Mouse (Mus musculus) stomach, embryonic 15.5 days (tissue): ENCODE results near the gene Zfp770. TPM values are rescaled to one million over a fixed set of nuclear protein-coding genes. Genes with fewer than 3 reads are reported as not detected.
"Not testable (repeated sequence)": the region's sequence is repeated elsewhere in the genome, so short reads cannot be mapped to it uniquely, and the experiment has no call there.

Source experiments
- ATAC-seq: fragments of 200-750 bp; cut with Nextera tagmentation; 2 replicates; pipeline ENCODE4 v1.8.0; 2017; ENCODE audit warnings: low read depth, moderate number of reproducible peaks, moderate TSS enrichment; ENCODE audit not compliant: insufficient read depth, low FRiP score
- H3K27ac ChIP-seq: fragments of 300-500 bp; sonication (generic); 2 replicates; pipeline ENCODE4 v1.5.1; 2015; ENCODE audit warnings: mild to moderate bottlenecking, inconsistent platforms
- H3K27me3 ChIP-seq: fragments of 300-500 bp; sonication (generic); replicated peaks from 2 replicates; pipeline ENCODE4 v1.6.1; 2015; ENCODE audit warnings: inconsistent platforms
- H3K36me3 ChIP-seq: fragments of 300-500 bp; sonication (generic); 2 replicates; pipeline ENCODE4 v1.6.1; 2015; ENCODE audit warnings: inconsistent platforms
- H3K4me1 ChIP-seq: fragments of 300-500 bp; sonication (generic); 2 replicates; pipeline ENCODE4 v1.6.1; 2015; ENCODE audit warnings: inconsistent platforms
- H3K4me2 ChIP-seq: fragments of 300-500 bp; sonication (generic); 2 replicates; pipeline ENCODE4 v1.6.1; 2015; ENCODE audit warnings: mild to moderate bottlenecking, inconsistent platforms
- H3K4me3 ChIP-seq: fragments of 300-500 bp; sonication (generic); replicated peaks from 2 replicates; pipeline ENCODE4 v1.5.1; 2015; ENCODE audit warnings: inconsistent platforms
- H3K9ac ChIP-seq: fragments of 300-500 bp; sonication (generic); 2 replicates; pipeline ENCODE4 v1.6.1; 2015; ENCODE audit warnings: inconsistent platforms
- H3K9me3 ChIP-seq: fragments of 300-500 bp; sonication (generic); 2 replicates; pipeline ENCODE4 v1.6.1; 2016; ENCODE audit warnings: inconsistent platforms
- WGBS: fragments of 180-500 bp; shearing (Covaris S2); methylation state at CpG from one replicate; pipeline ENCODE4 v1.1.7; 2015; 5-methylcytosine and 5-hydroxymethylcytosine counted together
- polyA plus RNA-seq: library from polyadenylated mRNA; unstranded; fragments of >200 nt; fragmentation: Nextera tagmentation; extraction: Ambion mirVana; gene quantifications from 2 replicates; pipeline ENCODE4 v1.2.1, GENCODE M21; 2015

Gene Zfp770
- polyA plus RNA-seq, result 4.0 and 4.4 TPM in 2 replicates

- Histone ChIP-seq H3K9me3 (no peaks in the 10 kb centered on the region), H3K27ac (peak within 1 kb of the TSS; percentile 67; the same call in 1 of the 2 replicates), H3K27me3 (no peaks in the 10 kb centered on the region), H3K4me1 (peaks cover 7% of the 10 kb centered on the region; the same call in 1 of the 2 replicates), H3K4me3 (peak within 1 kb of the TSS; percentile 90), H3K36me3 (peaks cover 6% of the 10 kb centered on the region), H3K9ac (peak within 1 kb of the TSS; percentile 67), H3K4me2 (peak within 1 kb of the TSS; percentile 66)
- 1% methylated on average over 36 of the region's 36 CpGs for WGBS
- peak; percentile 84 for ATAC-seq
Measured at GRCm38 (mm10) chr2:114200932-114201559, at the start of gene Zfp770. Gene Zfp770, minus strand, starts transcription at chr2:114201469.

- ATAC-seq, result no peak
Measured at GRCm38 (mm10) chr2:114249440-114249839, 48.2 kb upstream of the Zfp770 start.

GRCm38 (mm10) chr2:114237639-114238038, 36.4 kb upstream of the Zfp770 start:
- no peak for ATAC-seq
- Histone ChIP-seq H3K27me3 (no peaks in the 10 kb centered on the region), H3K9me3 (no peaks in the 10 kb centered on the region), H3K27ac (no peak overlapping the region), H3K4me2 (no peak overlapping the region), H3K9ac (no peak overlapping the region), H3K4me1 (no peaks in the 10 kb centered on the region), H3K36me3 (no peaks in the 10 kb centered on the region), H3K4me3 (no peak overlapping the region)
- WGBS, result 15% methylated on average over 4 of the region's 4 CpGs

More at GRCm38 (mm10) chr2:114249440-114249839, 48.2 kb upstream of the Zfp770 start:
- 44% methylated on average over 6 of the region's 6 CpGs for whole genome bisulfite sequencing
- Histone ChIP-seq H3K9me3 (no peaks in the 10 kb centered on the region), H3K27me3 (no peaks in the 10 kb centered on the region), H3K9ac (no peak overlapping the region), H3K27ac (no peak overlapping the region), H3K36me3 (no peaks in the 10 kb centered on the region), H3K4me1 (no peaks in the 10 kb centered on the region), H3K4me3 (no peak overlapping the region), H3K4me2 (no peak overlapping the region)

DNA sequence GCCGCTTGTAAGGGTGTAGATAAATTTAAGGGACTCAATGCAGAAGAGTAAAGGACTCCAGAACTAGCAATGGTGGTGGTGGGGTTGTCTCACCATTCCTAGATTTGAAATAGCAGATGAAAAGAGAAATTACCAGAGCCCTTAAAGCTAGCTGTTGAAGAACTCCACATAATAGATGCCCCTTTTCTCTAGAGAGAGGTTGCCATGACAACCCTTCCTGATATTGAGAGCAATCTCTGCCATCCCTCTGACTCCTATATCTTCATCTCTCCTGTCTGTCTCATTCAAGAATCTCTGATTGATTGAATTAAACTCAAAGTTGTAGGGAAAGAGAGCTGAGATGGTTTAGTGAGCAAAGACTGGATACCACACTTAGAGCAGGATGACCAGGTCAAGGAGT, 35.3 kb upstream of the Zfp770 start:
- no peak overlapping the region for H3K4me2 ChIP-seq
- no peak overlapping the region for H3K27ac ChIP-seq
- no peaks in the 10 kb centered on the region for H3K27me3 ChIP-seq
- no peak overlapping the region for H3K4me3 ChIP-seq
- H3K9ac ChIP-seq, result no peak overlapping the region
- H3K9me3 ChIP-seq, result no peaks in the 10 kb centered on the region
- H3K36me3 ChIP-seq, result no peaks in the 10 kb centered on the region
- 77% methylated on average over 1 of the region's 1 CpGs for WGBS
- no peaks in the 10 kb centered on the region for H3K4me1 ChIP-seq
- ATAC-seq, result no peak

GRCm38 (mm10) chr2:114235584-114235983, 34.3 kb upstream of the Zfp770 start:
- WGBS, result 73% methylated on average over 3 of the region's 3 CpGs
- Histone ChIP-seq H3K27ac (no peak overlapping the region), H3K4me2 (no peak overlapping the region), H3K36me3 (no peaks in the 10 kb centered on the region), H3K27me3 (no peaks in the 10 kb centered on the region), H3K9me3 (no peaks in the 10 kb centered on the region), H3K4me3 (no peak overlapping the region), H3K9ac (no peak overlapping the region), H3K4me1 (no peaks in the 10 kb centered on the region)
- ATAC-seq, result no peak

GRCm38 (mm10) chr2:114231248-114231647, 30.0 kb upstream of the Zfp770 start:
- no peaks in the 10 kb centered on the region for H3K4me1 ChIP-seq
- no peak overlapping the region for H3K9ac ChIP-seq
- 66% methylated on average over 2 of the region's 2 CpGs for WGBS
- ATAC-seq, result no peak
- H3K4me2 ChIP-seq, result no peak overlapping the region
- H3K9me3 ChIP-seq, result no peaks in the 10 kb centered on the region
- H3K36me3 ChIP-seq, result no peaks in the 10 kb centered on the region
- H3K27ac ChIP-seq, result no peak overlapping the region
- no peaks in the 10 kb centered on the region for H3K27me3 ChIP-seq
- H3K4me3 ChIP-seq, result no peak overlapping the region

DNA sequence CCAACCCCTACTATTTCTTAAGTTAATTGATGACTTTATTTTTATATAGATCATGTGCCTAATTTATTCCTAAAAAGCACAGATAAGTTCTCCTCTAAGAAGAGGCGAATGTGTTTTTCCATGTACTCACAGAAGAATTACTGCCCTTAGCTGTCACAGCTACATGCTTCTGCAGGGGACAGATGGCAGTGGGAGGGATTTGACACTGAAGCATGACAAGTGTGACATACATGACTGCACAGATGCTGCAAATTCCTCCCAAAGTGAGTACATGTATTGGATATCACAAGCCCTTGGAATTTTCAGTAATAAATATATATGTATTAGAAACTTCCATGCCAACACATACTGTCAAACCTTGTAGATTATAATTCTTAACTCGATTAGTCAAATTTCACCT, 27.4 kb upstream of the Zfp770 start:
- Histone ChIP-seq H3K4me2 (no peak overlapping the region), H3K27ac (no peak overlapping the region), H3K36me3 (no peaks in the 10 kb centered on the region), H3K4me1 (no peaks in the 10 kb centered on the region), H3K9me3 (no peaks in the 10 kb centered on the region), H3K9ac (no peak overlapping the region), H3K27me3 (no peaks in the 10 kb centered on the region), H3K4me3 (no peak overlapping the region)
- ATAC-seq, result no peak
- WGBS, result 80% methylated on average over 2 of the region's 2 CpGs

DNA sequence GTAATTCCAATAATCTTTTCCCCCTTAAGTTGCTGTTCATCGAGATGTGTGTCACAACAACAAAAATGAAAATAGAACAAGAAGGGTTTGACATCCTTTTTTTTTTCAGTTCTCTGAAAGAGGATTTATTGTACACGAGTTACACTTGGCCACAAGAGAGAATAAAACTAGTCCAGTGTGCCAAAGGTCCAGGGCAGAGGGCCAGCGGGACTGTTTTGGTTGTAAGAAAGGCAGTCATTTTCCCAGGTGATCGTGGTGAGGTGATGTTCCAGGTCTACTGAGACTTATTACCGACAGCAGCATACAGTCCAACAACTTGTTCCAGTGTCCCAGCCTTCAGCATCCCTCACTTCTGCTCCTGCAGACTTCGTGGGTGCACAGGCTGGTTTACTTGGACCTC, 3.8 kb upstream of the Zfp770 start:
- Histone ChIP-seq H3K4me1 (0 out of 2 replicates have a peak, but pooled peaks cover 2% of the 10 kb centered on the region), H3K9me3 (no peaks in the 10 kb centered on the region), H3K27ac (no peak overlapping the region), H3K9ac (no peak overlapping the region), H3K4me2 (no peak overlapping the region), H3K4me3 (no peak overlapping the region), H3K36me3 (no peaks in the 10 kb centered on the region), H3K27me3 (no peaks in the 10 kb centered on the region)
- 55% methylated on average over 6 of the region's 6 CpGs for WGBS
- ATAC-seq, result no peak

DNA sequence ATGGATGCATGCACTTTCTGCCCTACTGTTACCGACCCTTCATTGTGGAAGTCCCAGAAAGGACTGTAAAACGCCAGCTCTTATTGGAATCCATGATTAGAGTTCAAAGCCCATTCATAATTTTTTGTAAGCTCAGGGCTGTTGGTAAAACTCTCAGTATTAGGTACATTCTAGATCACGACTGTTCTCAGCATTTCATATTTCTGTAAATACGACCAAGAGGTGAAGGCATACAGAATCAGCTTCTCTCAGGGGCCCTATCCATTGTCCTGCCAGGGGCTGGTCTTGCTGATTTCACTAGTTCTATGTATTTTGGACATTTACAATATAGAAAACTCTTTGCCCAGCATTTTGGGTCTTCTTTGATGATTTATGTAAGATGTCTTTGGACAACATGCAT, 305 bp upstream of the Zfp770 start:
- 34% methylated on average over 4 of the region's 4 CpGs for WGBS
- no peaks in the 10 kb centered on the region for H3K9me3 ChIP-seq
- peak overlapping the region; percentile 67; the same call in 1 of the 2 replicates for H3K9ac ChIP-seq
- ATAC-seq, result no peak
- H3K27ac ChIP-seq, result no peak overlapping the region
- peaks cover 7% of the 10 kb centered on the region; the same call in 1 of the 2 replicates for H3K4me1 ChIP-seq
- H3K4me2 ChIP-seq, result peak overlapping the region; percentile 66
- peak overlapping the region; percentile 90 for H3K4me3 ChIP-seq
- H3K27me3 ChIP-seq, result no peaks in the 10 kb centered on the region
- peaks cover 6% of the 10 kb centered on the region; the same call in 1 of the 2 replicates for H3K36me3 ChIP-seq

DNA sequence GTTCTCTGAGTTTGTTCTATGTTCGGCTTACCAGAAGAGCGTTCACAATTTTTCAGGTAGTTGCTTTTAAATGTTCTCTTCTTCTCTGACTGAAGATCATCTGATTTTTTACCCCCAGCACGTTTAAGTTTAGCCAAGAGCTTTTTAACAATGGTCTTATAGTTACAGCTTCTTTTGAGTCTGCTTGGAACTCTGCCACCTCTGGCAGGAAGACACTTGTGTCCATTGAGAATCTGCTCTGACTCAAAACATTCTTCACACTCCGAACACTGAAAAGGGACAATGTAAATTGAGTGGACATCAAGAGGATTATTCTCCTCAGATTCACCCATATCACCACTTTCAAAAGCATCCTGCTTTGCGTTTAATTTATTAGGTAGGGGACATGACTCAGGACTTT, 4.8 kb downstream of the Zfp770 start:
- H3K4me2 ChIP-seq, result no peak overlapping the region
- WGBS, result 85% methylated on average over 5 of the region's 5 CpGs

DNA sequence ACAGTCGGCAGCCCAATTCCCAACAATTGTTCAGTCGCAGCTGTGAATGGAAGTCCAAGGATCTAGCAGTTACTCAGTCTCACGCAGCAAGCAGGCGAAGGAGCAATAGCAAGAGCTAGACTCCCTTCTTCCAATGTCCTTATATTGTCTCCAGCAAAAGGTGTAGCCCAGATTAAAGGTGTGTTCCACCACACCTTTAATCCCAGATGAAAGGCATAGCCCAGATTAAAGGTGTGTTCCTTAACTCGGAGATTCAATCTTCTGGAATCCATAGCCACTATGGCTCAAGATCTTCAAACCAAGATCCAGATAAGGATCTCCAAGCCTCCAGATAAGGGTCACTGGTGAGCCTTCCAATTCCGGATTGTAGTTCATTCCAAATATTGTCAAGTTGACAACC, 14.3 kb downstream of the Zfp770 start, which contains the start of gene Aqr:
Gene Aqr, minus strand, starts transcription at position 101 of the 400 bp plus-strand sequence.
- not testable (repeated sequence) for H3K27ac ChIP-seq, H3K9ac ChIP-seq, ATAC-seq, H3K4me2 ChIP-seq, H3K4me3 ChIP-seq, H3K36me3 ChIP-seq, H3K9me3 ChIP-seq, H3K4me1 ChIP-seq, H3K27me3 ChIP-seq
- 88% methylated on average over 1 of the region's 6 CpGs for WGBS

More for the DNA sequence above, 4.8 kb downstream of the Zfp770 start:
- peaks cover 7% of the 10 kb centered on the region; the same call in 1 of the 2 replicates for H3K4me1 ChIP-seq
- no peak overlapping the region for H3K27ac ChIP-seq
- no peak overlapping the region for H3K9ac ChIP-seq
- ATAC-seq, result no peak
- no peaks in the 10 kb centered on the region for H3K9me3 ChIP-seq
- H3K4me3 ChIP-seq, result no peak overlapping the region
- H3K36me3 ChIP-seq, result peaks cover 8% of the 10 kb centered on the region
- H3K27me3 ChIP-seq, result no peaks in the 10 kb centered on the region

- Histone ChIP-seq H3K4me3 (no peak overlapping the region), H3K4me2 (no peak overlapping the region), H3K27ac (no peak overlapping the region), H3K9ac (no peak overlapping the region), H3K27me3 (no peaks in the 10 kb centered on the region), H3K4me1 (peaks cover 8% of the 10 kb centered on the region; the same call in 1 of the 2 replicates), H3K9me3 (no peaks in the 10 kb centered on the region), H3K36me3 (no peaks in the 10 kb centered on the region)
- WGBS, result 61% methylated on average over 4 of the region's 4 CpGs
- no peak for ATAC-seq
Measured at GRCm38 (mm10) chr2:114177802-114178733, 23.2 kb downstream of the Zfp770 start.
